Mouse (Mus musculus) hindbrain, embryonic 16.5 days (tissue): ENCODE results near the gene Whamm. TPM values are rescaled to one million over a fixed set of nuclear protein-coding genes. Genes with fewer than 3 reads are reported as not detected.
A peak's percentile ranks its signal among the peaks of the same experiment; 100 is the strongest.

Experiments used
- ATAC-seq: fragments of 200-750 bp; cut with Nextera tagmentation; 2 replicates; pipeline ENCODE4 v1.8.0; 2017; ENCODE audit warnings: moderate TSS enrichment, moderate library complexity
- H3K27ac ChIP-seq: fragments of 300-500 bp; sonication (generic); 2 replicates; pipeline ENCODE4 v1.5.1; 2014; ENCODE audit warnings: low read depth, mild to moderate bottlenecking, control low read depth, low read length, moderate library complexity
- H3K27me3 ChIP-seq: fragments of 300-500 bp; sonication (generic); replicated peaks from 2 replicates; pipeline ENCODE4 v1.6.1; 2014; ENCODE audit warnings: low read length; ENCODE audit not compliant: control insufficient read depth, insufficient read depth
- H3K36me3 ChIP-seq: fragments of 300-500 bp; sonication (generic); 2 replicates; pipeline ENCODE4 v1.6.1; 2014; ENCODE audit warnings: mild to moderate bottlenecking, low read length, moderate library complexity, mixed read lengths; ENCODE audit not compliant: control insufficient read depth, insufficient read depth
- H3K4me1 ChIP-seq: fragments of 300-500 bp; sonication (generic); 2 replicates; pipeline ENCODE4 v1.6.1; 2014; ENCODE audit warnings: low read depth, low read length; ENCODE audit not compliant: control insufficient read depth, insufficient read depth
- H3K4me2 ChIP-seq: fragments of 300-500 bp; sonication (generic); 2 replicates; pipeline ENCODE4 v1.6.1; 2014; ENCODE audit warnings: mild to moderate bottlenecking, low read length, control low read depth, moderate library complexity
- H3K4me3 ChIP-seq: fragments of 300-500 bp; sonication (generic); 2 replicates; pipeline ENCODE4 v1.5.1; 2014; ENCODE audit warnings: mild to moderate bottlenecking, low read length, control low read depth, moderate library complexity
- H3K9ac ChIP-seq: fragments of 300-500 bp; sonication (generic); 2 replicates; pipeline ENCODE4 v1.6.1; 2014; ENCODE audit warnings: low read depth, mild to moderate bottlenecking, control low read depth, low read length, moderate library complexity
- H3K9me3 ChIP-seq: fragments of 300-500 bp; sonication (generic); 2 replicates; pipeline ENCODE4 v1.6.1; 2014; ENCODE audit warnings: mild to moderate bottlenecking, low read length, moderate library complexity; ENCODE audit not compliant: control insufficient read depth
- WGBS: fragments of 180-500 bp; shearing (Covaris S2); extraction: QIAGEN DNeasy Blood & Tissue Kit; methylation state at CpG from one replicate; pipeline ENCODE4 v1.1.7; 2014; 5-methylcytosine and 5-hydroxymethylcytosine counted together
- microRNA counts: library from miRNA; unstranded; fragments of <30 nt; microRNA quantifications from one replicate; lab custom pipeline; 2016
- polyA plus RNA-seq: library from polyadenylated mRNA; unstranded; fragments of >200 nt; fragmentation: Nextera tagmentation; extraction: Ambion mirVana; gene quantifications from 2 replicates; pipeline ENCODE4 v1.2.1, GENCODE M21; 2015

Whamm gene
- polyA plus RNA-seq, 1 experiment from 2014 or later: 2.0 TPM

DNA sequence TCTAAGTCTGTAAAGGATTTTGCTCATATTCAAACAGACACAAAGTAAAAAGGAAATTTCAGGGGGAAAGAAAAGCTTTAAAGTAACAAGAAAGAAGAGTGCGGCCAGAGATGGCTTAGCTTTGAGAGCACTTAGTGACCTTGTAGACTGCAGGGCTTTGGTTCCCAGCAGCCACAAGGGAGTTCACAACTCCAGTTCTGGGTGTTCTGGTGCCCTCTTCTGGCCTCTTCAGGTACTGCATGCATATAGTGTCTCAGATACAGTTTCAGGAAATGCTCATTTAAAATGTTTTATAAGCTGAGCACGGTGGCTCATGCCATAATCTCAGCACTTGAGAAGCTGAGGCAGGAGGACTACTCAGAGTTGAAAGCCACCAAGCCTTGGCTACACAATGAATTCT is 55.4 kb downstream of the Whamm start:
- WGBS: 88% methylated on average over 2 of the region's 2 CpGs
- no peak overlapping the region for H3K4me2 ChIP-seq
- no peaks in the 10 kb centered on the region; the same call in 1 of the 2 replicates for H3K4me1 ChIP-seq
- no peak for ATAC-seq
- no peaks in the 10 kb centered on the region for H3K27me3 ChIP-seq
- no peaks in the 10 kb centered on the region for H3K36me3 ChIP-seq
- no peak overlapping the region for H3K9ac ChIP-seq
- H3K27ac ChIP-seq: no peak overlapping the region
- no peak overlapping the region for H3K4me3 ChIP-seq
- H3K9me3 ChIP-seq: peaks cover 3% of the 10 kb centered on the region

DNA sequence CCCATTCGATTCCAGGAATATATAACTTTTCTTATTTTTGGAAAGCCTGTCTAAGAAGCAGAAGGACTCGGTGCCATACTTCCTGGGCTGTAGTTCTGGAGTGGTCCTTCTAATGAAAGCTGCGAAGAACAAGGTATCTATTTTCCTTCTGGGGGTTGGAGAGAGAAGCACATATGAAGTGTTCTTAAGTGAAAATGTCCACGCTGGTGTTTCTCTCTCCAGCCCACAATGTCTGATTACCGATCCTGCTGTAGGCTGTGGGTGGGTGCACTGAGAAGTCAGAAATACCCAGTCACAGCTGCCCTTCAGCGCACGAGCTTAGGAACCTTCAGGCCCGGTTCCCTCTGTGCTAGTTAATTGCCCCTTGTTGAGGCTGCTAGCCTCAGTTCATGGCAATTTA is 60.2 kb downstream of the Whamm start:
- H3K4me3 ChIP-seq: no peak overlapping the region
- no peak overlapping the region for H3K9ac ChIP-seq
- no peak overlapping the region for H3K4me2 ChIP-seq
- H3K36me3 ChIP-seq: no peaks in the 10 kb centered on the region
- H3K27ac ChIP-seq: no peak overlapping the region
- no peak for ATAC-seq
- 86% methylated on average over 8 of the region's 8 CpGs for WGBS
- no peaks in the 10 kb centered on the region for H3K27me3 ChIP-seq
- peaks cover 3% of the 10 kb centered on the region for H3K9me3 ChIP-seq
- H3K4me1 ChIP-seq: no peaks in the 10 kb centered on the region

DNA sequence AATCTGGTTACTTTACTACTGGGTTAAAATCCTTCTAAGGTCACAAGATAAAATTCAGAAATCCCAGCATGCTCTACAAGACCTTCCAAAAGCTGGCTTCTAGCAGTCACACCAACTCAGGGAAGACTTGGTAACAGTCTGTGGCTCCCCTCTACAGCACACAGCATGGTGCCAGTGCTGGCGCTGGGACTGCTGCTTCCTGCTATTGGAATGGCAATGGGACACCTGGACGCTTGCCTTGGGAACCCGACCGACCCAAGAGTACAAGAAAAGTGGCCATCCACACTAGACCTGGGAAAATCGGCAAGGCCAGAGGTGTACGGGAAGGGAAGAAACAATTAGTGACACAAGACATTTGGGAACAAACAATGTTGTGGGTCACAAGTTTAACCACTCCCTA is 61.5 kb downstream of the Whamm start:
- no peaks in the 10 kb centered on the region for H3K27me3 ChIP-seq
- no peaks in the 10 kb centered on the region for H3K9me3 ChIP-seq
- H3K4me3 ChIP-seq: no peak overlapping the region
- H3K4me1 ChIP-seq: no peaks in the 10 kb centered on the region
- H3K4me2 ChIP-seq: no peak overlapping the region
- no peak overlapping the region for H3K27ac ChIP-seq
- no peak overlapping the region for H3K9ac ChIP-seq
- ATAC-seq: no peak
- no peaks in the 10 kb centered on the region for H3K36me3 ChIP-seq
- 73% methylated on average over 6 of the region's 6 CpGs for WGBS

DNA sequence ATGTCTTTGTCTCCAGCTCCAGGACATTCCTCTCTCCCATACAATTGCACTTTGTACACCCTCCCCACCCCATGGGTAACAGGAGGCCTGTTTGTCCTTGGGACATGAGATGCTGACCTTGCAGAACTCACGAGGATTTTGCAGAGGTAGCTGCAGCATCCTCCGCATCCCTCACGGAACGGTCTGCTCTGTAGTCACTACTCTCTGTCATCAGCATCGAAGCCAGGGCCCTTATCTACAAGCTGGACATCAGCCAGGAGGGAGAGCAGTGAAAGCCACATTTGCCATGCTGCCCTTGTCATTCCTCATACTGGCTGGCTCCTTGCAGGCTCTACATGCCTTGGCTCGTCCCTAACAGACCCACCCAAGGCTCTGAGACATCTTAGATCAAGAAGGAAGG is 70.0 kb downstream of the Whamm start:
- Histone ChIP-seq H3K4me3 (no peak overlapping the region), H3K4me1 (no peaks in the 10 kb centered on the region; the same call in none of the 2 replicates), H3K27me3 (no peaks in the 10 kb centered on the region), H3K9ac (no peak overlapping the region), H3K9me3 (no peaks in the 10 kb centered on the region), H3K36me3 (no peaks in the 10 kb centered on the region), H3K4me2 (no peak overlapping the region), H3K27ac (no peak overlapping the region)
- 70% methylated on average over 6 of the region's 6 CpGs for WGBS
- peak; percentile 38; the same call in 1 of the 2 replicates for ATAC-seq

DNA sequence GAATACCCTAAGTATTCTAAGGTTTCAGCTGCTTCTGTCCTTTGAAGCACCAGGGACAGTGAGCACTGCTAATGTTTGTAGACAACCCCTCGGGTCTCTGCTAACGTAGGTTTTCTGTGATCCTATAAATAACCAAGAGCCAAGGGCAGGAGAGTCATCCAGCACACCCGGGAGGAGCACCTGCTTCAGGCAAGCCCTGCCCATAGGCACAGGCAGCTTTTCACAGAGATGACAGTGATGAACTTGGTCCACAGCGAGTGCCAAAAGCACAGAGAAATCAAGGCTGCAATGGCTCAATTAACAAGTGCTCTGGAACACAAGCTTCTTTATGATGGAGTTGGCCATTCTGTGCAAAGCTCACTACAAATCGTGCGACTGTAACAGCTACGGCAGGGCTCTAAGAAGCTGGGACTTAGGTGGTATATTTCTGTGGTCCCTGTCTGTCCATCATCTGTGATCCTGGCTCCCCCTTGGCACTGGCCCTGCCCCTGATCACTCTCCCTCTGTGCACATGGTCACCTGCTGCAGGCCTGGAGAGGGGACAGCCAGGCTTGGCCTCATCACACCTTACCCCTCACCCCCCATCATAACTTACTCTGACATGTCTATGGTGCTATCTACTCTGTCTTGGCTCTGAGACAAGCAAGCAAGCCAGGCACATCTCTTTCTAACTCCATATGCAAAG is 73.6 kb downstream of the Whamm start:
- no peaks in the 10 kb centered on the region for H3K36me3 ChIP-seq
- peak; percentile 51 for ATAC-seq
- no peak overlapping the region for H3K4me2 ChIP-seq
- H3K9ac ChIP-seq: no peak overlapping the region
- no peaks in the 10 kb centered on the region for H3K9me3 ChIP-seq
- H3K4me3 ChIP-seq: no peak overlapping the region
- 53% methylated on average over 7 of the region's 7 CpGs for WGBS
- peak overlapping the region; percentile 55; the same call in 1 of the 2 replicates for H3K27ac ChIP-seq
- H3K4me1 ChIP-seq: no peaks in the 10 kb centered on the region; the same call in none of the 2 replicates
- H3K27me3 ChIP-seq: no peaks in the 10 kb centered on the region

MicroRNAs encoded within 50 kb of the gene (microRNA counts, 519-probe panel; counts per million panel counts)
- microRNA mmu-miR-1839-3p (lab: Ali Mortazavi, UCI) (1,261 counts per million, percentile 9 among the panel's probes with 10 or more counts), microRNA mmu-miR-1839-5p (lab: Ali Mortazavi, UCI) (2,515 counts per million, percentile 66 among the panel's probes with 10 or more counts)

Other genes starting within 250 kb of the Whamm start
- 598 and 658 TPM in 2 replicates for gene Rps17, start 226.0 kb upstream of the Whamm start, polyA plus RNA-seq
- 8.3 and 8.4 TPM in 2 replicates for gene Cpeb1, start 115.8 kb upstream of the Whamm start, polyA plus RNA-seq
- gene Ap3b2, start 77.3 kb upstream of the Whamm start, polyA plus RNA-seq: 149 and 164 TPM in 2 replicates
- gene BC048679, start 73.0 kb upstream of the Whamm start, polyA plus RNA-seq: not detected in 2 replicates
- gene Fsd2, start 4.3 kb upstream of the Whamm start, polyA plus RNA-seq: 0.15 and 0.57 TPM in 2 replicates
- gene Homer2, start 136.3 kb downstream of the Whamm start, polyA plus RNA-seq: 23.5 and 26.3 TPM in 2 replicates
- gene Ramac, start 191.7 kb downstream of the Whamm start, polyA plus RNA-seq: 135 and 145 TPM in 2 replicates
- gene 3110040N11Rik, start 218.2 kb downstream of the Whamm start, polyA plus RNA-seq: 48.8 and 50.3 TPM in 2 replicates